Mouse (Mus musculus): ENCODE measurements around the gene Ift81.
A peak's percentile ranks its signal among the peaks of the same experiment; 100 is the strongest.

Ift81 gene

GRCm38 (mm10) chr5:122624952-122625479 is 10.7 kb upstream of the Ift81 start:
- no peak for DNase-seq

GRCm38 (mm10) chr5:122623861-122624260 is 9.5 kb upstream of the Ift81 start:
- no peak for DNase-seq

GRCm38 (mm10) chr5:122622526-122622925 is 8.2 kb upstream of the Ift81 start:
- DNase-seq, result peak; percentile 51

- peak; percentile 80 for DNase-seq
These were observed 7.1 kb upstream of the Ift81 start for GRCm38 (mm10) chr5:122621376-122621886.

- DNase-seq, result no peak
These were observed 5.5 kb upstream of the Ift81 start for GRCm38 (mm10) chr5:122619686-122620296.

- DNase-seq, result no peak
These were observed 3.4 kb upstream of the Ift81 start for GRCm38 (mm10) chr5:122617718-122618117.

- DNase-seq, result peak; percentile 68
These were observed 2.7 kb downstream of the Ift81 start for GRCm38 (mm10) chr5:122611651-122612050.

GRCm38 (mm10) chr5:122604894-122605293 is 9.4 kb downstream of the Ift81 start:
- DNase-seq, result no peak

- DNase-seq, result peak; percentile 97
These were observed 12.1 kb downstream of the Ift81 start for GRCm38 (mm10) chr5:122602233-122602632.

- DNase-seq, result no peak
These were observed 18.8 kb downstream of the Ift81 start for GRCm38 (mm10) chr5:122595470-122595869.

- DNase-seq, result no peak
These were observed 24.4 kb downstream of the Ift81 start for GRCm38 (mm10) chr5:122589891-122590290.

- DNase-seq, result peak; percentile 35
These were observed 28.8 kb downstream of the Ift81 start for GRCm38 (mm10) chr5:122585546-122585945.

- DNase-seq, result no peak
These were observed 30.2 kb downstream of the Ift81 start for GRCm38 (mm10) chr5:122584093-122584492.

GRCm38 (mm10) chr5:122576683-122577329 is 37.5 kb downstream of the Ift81 start:
- DNase-seq, result no peak

GRCm38 (mm10) chr5:122572001-122572400 is 42.3 kb downstream of the Ift81 start:
- DNase-seq, result no peak

GRCm38 (mm10) chr5:122566626-122567025 is 47.7 kb downstream of the Ift81 start:
- DNase-seq, result no peak

GRCm38 (mm10) chr5:122560654-122561053 is 53.7 kb downstream of the Ift81 start:
- peak; percentile 36 for DNase-seq

GRCm38 (mm10) chr5:122558127-122558526 is 56.2 kb downstream of the Ift81 start:
- DNase-seq, result no peak

GRCm38 (mm10) chr5:122555107-122555506 is 59.2 kb downstream of the Ift81 start:
- DNase-seq, result no peak

- DNase-seq, result no peak
These were observed 61.7 kb downstream of the Ift81 start for GRCm38 (mm10) chr5:122552638-122553037.

- DNase-seq, result no peak
These were observed 63.9 kb downstream of the Ift81 start for GRCm38 (mm10) chr5:122550460-122550859.

- DNase-seq, result peak; percentile 73
These were observed 65.6 kb downstream of the Ift81 start for GRCm38 (mm10) chr5:122548671-122549070.

GRCm38 (mm10) chr5:122547810-122548209 is 66.5 kb downstream of the Ift81 start:
- DNase-seq, result no peak

GRCm38 (mm10) chr5:122547251-122547714 is 67.0 kb downstream of the Ift81 start:
- peak; percentile 86 for DNase-seq
